Mouse (Mus musculus): Measurements from ENCODE around the gene Tnfrsf14.

Gene Tnfrsf14

GRCm38 (mm10) chr4:154928395-154929087 is at the start of gene Tnfrsf14:
TSS of gene Tnfrsf14 (minus strand) at chr4:154928563.
- no peak for DNase-seq

- DNase-seq: no peak
Measured at GRCm38 (mm10) chr4:154974163-154974611, 45.8 kb upstream of the Tnfrsf14 start.

- DNase-seq: no peak
Measured at GRCm38 (mm10) chr4:154972546-154972945, 44.2 kb upstream of the Tnfrsf14 start.

GRCm38 (mm10) chr4:154967173-154967572 is 38.8 kb upstream of the Tnfrsf14 start:
- DNase-seq: peak; percentile 68

DNA sequence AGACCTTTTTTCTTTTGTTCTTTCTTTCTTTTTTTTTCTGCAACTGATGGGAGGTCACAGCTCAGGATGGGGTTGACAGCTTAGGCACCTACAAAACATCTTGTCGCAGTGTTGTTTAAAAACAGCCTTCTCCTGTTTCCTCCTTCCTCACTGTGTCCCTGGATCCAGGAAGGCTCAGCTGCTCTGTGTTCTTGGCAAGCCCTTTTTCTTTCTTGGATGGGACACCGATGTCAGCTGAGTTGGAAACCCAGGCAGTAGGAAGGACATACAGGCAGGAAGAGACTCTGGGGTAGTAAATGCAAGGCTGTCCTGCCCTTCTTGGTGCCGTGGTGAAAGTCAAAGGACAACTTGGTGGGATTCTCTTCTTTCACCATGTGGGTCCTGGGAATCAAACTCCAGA is 37.5 kb upstream of the Tnfrsf14 start:
- DNase-seq: no peak

DNA sequence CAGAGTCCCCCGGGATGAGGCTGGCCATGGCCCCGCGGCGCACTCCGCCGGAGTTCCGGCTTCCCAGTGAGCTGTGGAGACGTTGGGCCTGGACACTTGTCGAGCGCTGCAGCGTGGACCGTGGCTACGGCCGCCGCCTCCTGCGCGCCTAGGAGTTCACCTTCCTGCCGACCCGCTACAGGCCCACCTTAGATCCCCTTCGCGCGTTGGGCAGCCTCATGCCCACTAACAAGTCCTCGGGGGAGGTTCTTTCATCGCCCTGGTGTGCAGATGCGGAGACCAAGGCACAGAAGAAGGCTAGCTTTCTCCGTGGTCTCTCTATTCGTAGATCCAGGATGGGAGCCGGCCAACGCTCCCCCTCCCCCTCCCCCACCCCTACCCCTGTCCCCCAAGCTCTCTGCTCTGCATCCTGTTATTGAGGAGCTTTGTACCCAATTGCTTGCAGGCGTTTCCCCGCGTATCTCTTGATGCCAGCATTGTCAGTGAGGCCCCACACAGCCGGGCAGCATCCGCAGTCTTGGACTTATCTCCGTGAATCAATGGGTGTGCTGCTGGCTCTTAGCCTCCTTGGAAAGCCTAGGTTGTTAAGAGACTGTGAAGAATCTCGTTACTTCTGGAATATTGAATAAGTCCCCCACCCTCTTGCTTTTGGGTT is 36.3 kb upstream of the Tnfrsf14 start:
- no peak for DNase-seq

- peak; percentile 93 for DNase-seq
Measured at GRCm38 (mm10) chr4:154963901-154964580, 35.7 kb upstream of the Tnfrsf14 start, which contains the start of gene Pank4. TSS of gene Pank4 (plus strand) at chr4:154964123.

- DNase-seq: peak; percentile 68
Measured at GRCm38 (mm10) chr4:154963190-154963836, 35.0 kb upstream of the Tnfrsf14 start.

DNA sequence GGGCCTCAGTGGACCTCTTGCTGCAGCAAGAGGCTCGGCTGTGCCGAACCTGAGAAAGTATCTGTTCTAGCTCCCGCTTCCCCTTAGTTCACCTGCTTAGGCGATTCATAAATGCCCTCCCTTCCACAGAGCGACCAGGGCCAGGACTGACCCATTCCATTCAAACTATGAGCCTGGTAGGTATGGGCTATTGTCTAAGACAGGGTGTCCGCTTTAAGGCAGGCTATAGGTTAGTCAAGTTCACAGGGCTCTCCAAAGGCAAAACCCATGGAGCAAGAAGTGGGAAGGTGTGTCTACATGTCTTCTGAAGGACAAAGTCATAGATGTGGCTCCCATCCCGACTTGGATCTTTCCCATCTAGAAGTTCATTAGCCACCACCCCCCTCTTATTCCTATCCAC is 34.3 kb upstream of the Tnfrsf14 start:
- no peak for DNase-seq

DNA sequence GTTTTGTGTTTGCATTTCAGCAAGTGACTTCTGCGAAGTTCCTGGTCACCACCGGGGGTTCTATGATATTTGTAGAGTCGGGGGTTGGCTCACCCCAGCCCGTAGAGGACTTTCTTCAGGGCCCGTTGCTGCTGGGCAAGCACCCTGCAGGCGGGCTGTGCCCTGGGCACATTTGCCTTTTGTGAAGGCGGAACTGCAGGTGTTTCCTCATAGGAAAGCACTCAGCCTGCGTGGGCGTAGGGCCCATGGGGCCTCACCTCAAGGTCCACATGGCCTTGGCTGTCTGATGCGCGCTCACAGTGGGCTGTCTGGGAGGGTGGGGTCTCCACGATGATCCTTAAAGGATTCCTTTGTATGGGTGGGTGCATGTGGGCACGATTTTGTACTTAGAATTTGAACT is 33.5 kb upstream of the Tnfrsf14 start:
- DNase-seq: peak; percentile 68

- DNase-seq: no peak
Measured at GRCm38 (mm10) chr4:154961226-154961738, 32.9 kb upstream of the Tnfrsf14 start.

GRCm38 (mm10) chr4:154960690-154961225 is 32.4 kb upstream of the Tnfrsf14 start, which contains the start of gene Hes5:
TSS of gene Hes5 (plus strand) at chr4:154960923.
- DNase-seq: no peak

GRCm38 (mm10) chr4:154960021-154960689 is 31.8 kb upstream of the Tnfrsf14 start:
- no peak for DNase-seq

- DNase-seq: peak; percentile 51
Measured at GRCm38 (mm10) chr4:154958621-154959020, 30.3 kb upstream of the Tnfrsf14 start.

DNA sequence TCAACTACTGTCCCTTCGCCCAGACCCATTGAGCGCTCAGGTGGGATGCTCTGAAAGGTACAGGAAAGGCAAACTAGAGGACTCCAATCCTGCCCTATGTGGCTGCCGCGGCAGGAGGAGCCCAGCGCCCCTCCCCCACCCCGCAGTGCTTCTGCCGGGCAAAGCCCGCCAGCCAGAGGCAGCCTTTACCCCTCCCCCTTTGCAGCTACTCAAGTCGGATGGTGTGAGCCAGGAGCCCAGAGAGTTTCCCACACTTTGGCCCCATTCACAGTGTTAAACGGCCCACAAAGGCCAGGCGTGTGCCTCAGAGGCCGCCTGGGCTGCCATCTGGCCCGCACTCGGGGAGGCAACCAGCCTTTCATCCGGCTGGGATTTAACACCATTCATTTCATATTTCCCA is 29.8 kb upstream of the Tnfrsf14 start:
- DNase-seq: peak; percentile 80

DNA sequence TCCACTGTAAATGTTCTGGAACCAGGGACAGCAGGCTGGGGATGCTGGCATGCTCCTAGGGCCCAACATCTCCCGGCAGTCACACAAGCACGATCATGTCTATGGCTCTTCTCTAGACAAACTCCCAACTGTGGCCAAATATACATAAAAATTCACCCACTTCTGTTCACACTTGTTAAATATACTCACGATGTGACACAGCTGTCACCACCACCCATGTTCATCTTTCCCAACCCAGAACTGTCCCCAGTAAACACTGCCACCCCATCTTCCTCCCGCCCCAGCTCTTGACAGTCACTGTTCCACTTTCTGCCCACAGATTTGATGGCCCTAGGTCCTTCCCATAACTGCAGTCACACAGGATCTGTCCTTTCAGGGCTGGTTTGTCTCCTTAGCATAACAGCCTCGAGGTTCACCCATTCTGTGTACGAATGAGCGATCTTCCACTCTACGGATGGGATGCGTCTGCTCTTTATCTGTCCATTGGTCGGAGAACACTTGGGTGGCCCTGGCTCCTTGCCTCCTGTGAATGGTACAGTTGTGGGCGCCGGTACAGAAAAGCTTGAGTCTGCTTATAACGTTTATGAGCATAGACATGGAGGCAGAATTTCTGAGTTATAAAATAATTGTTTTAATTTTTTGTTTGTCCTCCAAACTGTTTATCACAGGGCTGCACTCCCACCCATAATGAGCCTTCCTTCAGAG is 29.1 kb upstream of the Tnfrsf14 start:
- DNase-seq: peak; percentile 22

- no peak for DNase-seq
Measured at GRCm38 (mm10) chr4:154956604-154957003, 28.2 kb upstream of the Tnfrsf14 start.

DNA sequence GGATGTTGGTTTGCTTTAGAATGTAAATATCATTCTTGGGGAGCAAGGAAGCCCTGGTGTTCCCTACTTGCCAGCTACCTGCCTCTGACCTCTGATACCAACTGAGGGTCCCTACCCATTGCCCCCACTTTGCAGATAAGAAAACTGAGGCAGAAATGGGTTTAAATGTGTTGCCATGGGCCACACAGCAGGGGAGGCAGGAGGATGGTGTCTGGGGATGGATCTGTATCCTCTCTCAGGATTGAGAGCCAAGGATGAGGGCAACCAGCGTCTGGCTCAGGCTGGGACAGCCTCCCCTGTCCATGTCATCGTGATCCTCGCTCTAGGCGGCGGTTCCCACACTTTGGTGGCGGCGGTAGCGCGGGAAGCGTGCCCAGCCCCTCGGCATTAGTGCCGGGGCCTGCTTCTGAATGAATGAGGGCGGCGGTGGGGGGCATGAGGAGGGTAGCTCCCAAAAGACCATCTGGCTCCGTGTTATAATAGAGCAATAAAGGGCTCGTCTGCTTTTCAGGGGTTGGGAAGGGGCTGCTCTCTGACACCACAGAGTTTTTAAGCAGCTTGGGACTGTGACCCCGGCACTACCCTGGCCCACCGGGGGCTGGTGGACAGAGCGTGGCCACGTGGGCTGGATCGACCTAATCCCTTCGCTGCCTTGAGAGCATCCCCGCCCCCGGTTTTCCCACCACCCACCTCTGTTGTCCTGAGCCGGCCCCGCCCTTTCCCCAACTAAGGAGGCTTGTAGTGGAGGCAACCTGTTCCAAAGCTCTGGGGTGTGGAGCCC is 24.3 kb upstream of the Tnfrsf14 start:
- peak; percentile 32 for DNase-seq

GRCm38 (mm10) chr4:154949589-154949982 is 21.2 kb upstream of the Tnfrsf14 start:
- DNase-seq: no peak

- DNase-seq: no peak
Measured at GRCm38 (mm10) chr4:154948940-154949588, 20.7 kb upstream of the Tnfrsf14 start.
